Mouse (Mus musculus) bone marrow macrophage, adult 2 months (primary cell): ENCODE data around the gene Cd28. TPM values are rescaled to one million over a fixed set of nuclear protein-coding genes. Genes with fewer than 3 reads are reported as not detected.

Source experiments
- H3K27ac ChIP-seq: 2 replicates; pipeline ENCODE4 v1.5.1; 2012; ENCODE audit warnings: low read depth, low read length; ENCODE audit not compliant: insufficient read depth
- H3K4me1 ChIP-seq: 2 replicates; pipeline ENCODE4 v1.6.1; 2012; ENCODE audit warnings: low read length; ENCODE audit not compliant: control insufficient read depth, insufficient read depth
- H3K4me3 ChIP-seq: 2 replicates; pipeline ENCODE4 v1.5.1; 2012; ENCODE audit warnings: mild to moderate bottlenecking, low read length, moderate library complexity; ENCODE audit not compliant: insufficient read depth
- CTCF ChIP-seq: IDR thresholded peaks from 2 replicates; pipeline ENCODE4 v1.5.1; 2012; ENCODE audit warnings: low read depth, mild to moderate bottlenecking, low read length, moderate library complexity
- POLR2A ChIP-seq: IDR thresholded peaks from 2 replicates; pipeline ENCODE4 v1.6.1; 2012; ENCODE audit warnings: mild to moderate bottlenecking, low read depth, low read length, borderline replicate concordance
- polyA plus RNA-seq: library from polyadenylated mRNA; stranded (reverse); fragments of >200 nt; gene quantifications from 2 replicates; pipeline ENCODE4 v1.2.4, GENCODE M21; 2012; ENCODE audit not compliant: missing spikeins, insufficient read depth, insufficient read length

Cd28 gene
- polyA plus RNA-seq, 1 experiment: 77.5 TPM

- peaks cover 18% of the 10 kb centered on the region for H3K4me1 ChIP-seq
- H3K4me3 ChIP-seq: no peak overlapping the region
- TF ChIP-seq CTCF: no peak
- no peak for TF ChIP-seq POLR2A
- H3K27ac ChIP-seq: no peak overlapping the region
Observed at GRCm38 (mm10) chr1:60718580-60718979, 2.0 kb downstream of the Cd28 start.

GRCm38 (mm10) chr1:60723555-60723954 lies 7.0 kb downstream of the Cd28 start:
- Histone ChIP-seq H3K4me3 (no peak overlapping the region), H3K27ac (no peak overlapping the region), H3K4me1 (no peaks in the 10 kb centered on the region)
- no peak for TF ChIP-seq CTCF

GRCm38 (mm10) chr1:60731940-60732339 lies 15.3 kb downstream of the Cd28 start:
- Histone ChIP-seq H3K4me3 (no peak overlapping the region), H3K27ac (no peak overlapping the region), H3K4me1 (no peaks in the 10 kb centered on the region)
- TF ChIP-seq CTCF: no peak
- no peak for TF ChIP-seq POLR2A

- Histone ChIP-seq H3K27ac (no peak overlapping the region), H3K4me3 (no peak overlapping the region), H3K4me1 (no peaks in the 10 kb centered on the region)
- TF ChIP-seq POLR2A (no peak), CTCF (no peak)
Observed at GRCm38 (mm10) chr1:60735072-60735907, 18.7 kb downstream of the Cd28 start.

- Histone ChIP-seq H3K27ac (no peak overlapping the region), H3K4me3 (no peak overlapping the region), H3K4me1 (no peaks in the 10 kb centered on the region)
- TF ChIP-seq CTCF (no peak), POLR2A (no peak)
Observed at GRCm38 (mm10) chr1:60735908-60736280, 19.3 kb downstream of the Cd28 start.

GRCm38 (mm10) chr1:60744266-60744665 lies 27.7 kb downstream of the Cd28 start:
- Histone ChIP-seq H3K4me3 (no peak overlapping the region), H3K27ac (peak overlapping the region; percentile 37), H3K4me1 (peaks cover 17% of the 10 kb centered on the region)
- no peak for TF ChIP-seq CTCF
- TF ChIP-seq POLR2A: no peak

- H3K27ac ChIP-seq: peak overlapping the region; percentile 99
- H3K4me3 ChIP-seq: peak overlapping the region; percentile 57
- peaks cover 26% of the 10 kb centered on the region for H3K4me1 ChIP-seq
- TF ChIP-seq POLR2A (no peak), CTCF (no peak)
Observed at GRCm38 (mm10) chr1:60745664-60746063, 29.1 kb downstream of the Cd28 start.

GRCm38 (mm10) chr1:60746153-60746552 lies 29.6 kb downstream of the Cd28 start:
- TF ChIP-seq POLR2A (no peak), CTCF (no peak)
- Histone ChIP-seq H3K4me1 (peaks cover 28% of the 10 kb centered on the region), H3K27ac (peak overlapping the region; percentile 99), H3K4me3 (peak overlapping the region; percentile 57)

- peak overlapping the region; percentile 64 for H3K4me3 ChIP-seq
- peaks cover 28% of the 10 kb centered on the region for H3K4me1 ChIP-seq
- no peak for TF ChIP-seq CTCF
- TF ChIP-seq POLR2A: no peak
- H3K27ac ChIP-seq: peak overlapping the region; percentile 99
Observed at GRCm38 (mm10) chr1:60746856-60747255, 30.3 kb downstream of the Cd28 start.

- TF ChIP-seq CTCF: no peak
- TF ChIP-seq POLR2A: no peak
- Histone ChIP-seq H3K27ac (no peak overlapping the region), H3K4me1 (peaks cover 28% of the 10 kb centered on the region), H3K4me3 (peak overlapping the region; percentile 60)
Observed at GRCm38 (mm10) chr1:60748286-60748685, 31.7 kb downstream of the Cd28 start.
